Mouse (Mus musculus) Muller cell, postnatal 12 days (primary cell): ENCODE measurements around the gene Obox1.
"Not testable (repeated sequence)": the region's sequence is repeated elsewhere in the genome, so short reads cannot be mapped to it uniquely, and the experiment has no call there.

Source experiments
- DNase-seq: peaks from one replicate; pipeline ENCODE4 v3.0.0-alpha.2; 2015; ENCODE audit errors: inconsistent ontology term

Obox1 gene

DNA sequence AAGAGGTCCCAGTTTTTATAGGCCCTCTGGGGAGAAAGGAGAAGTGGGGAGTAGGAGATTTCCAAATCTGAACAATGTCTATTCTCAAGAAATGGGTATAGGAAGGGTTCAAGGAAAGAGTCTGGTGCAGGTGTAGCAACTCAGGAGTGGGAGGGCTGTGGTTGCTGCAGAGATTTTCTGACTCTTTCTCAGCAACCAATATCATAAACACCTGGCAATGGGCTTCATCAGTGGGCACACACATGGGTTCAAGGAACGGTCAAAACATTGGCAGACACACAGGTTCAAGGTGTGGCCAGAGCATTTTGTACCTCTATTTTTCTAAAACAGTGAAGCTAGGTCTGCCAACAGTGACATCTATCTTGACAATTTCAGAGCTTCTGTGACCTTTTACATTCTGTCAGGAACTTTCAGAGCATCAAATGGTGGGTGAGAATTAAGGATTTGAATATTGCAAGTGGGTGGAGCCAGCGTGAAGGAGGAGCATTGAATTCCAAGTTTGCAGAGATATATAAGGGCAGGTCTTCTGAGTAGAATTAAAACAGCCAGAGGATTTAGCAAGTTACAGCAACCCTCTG, at the start of gene Obox1, which contains the start of gene Obox2:
Gene Obox1, plus strand, starts transcription at position 528 of the 578 bp plus-strand sequence.
Gene Obox2, plus strand, starts transcription at position 301 of the 578 bp plus-strand sequence.
- not testable (repeated sequence) for DNase-seq

DNA sequence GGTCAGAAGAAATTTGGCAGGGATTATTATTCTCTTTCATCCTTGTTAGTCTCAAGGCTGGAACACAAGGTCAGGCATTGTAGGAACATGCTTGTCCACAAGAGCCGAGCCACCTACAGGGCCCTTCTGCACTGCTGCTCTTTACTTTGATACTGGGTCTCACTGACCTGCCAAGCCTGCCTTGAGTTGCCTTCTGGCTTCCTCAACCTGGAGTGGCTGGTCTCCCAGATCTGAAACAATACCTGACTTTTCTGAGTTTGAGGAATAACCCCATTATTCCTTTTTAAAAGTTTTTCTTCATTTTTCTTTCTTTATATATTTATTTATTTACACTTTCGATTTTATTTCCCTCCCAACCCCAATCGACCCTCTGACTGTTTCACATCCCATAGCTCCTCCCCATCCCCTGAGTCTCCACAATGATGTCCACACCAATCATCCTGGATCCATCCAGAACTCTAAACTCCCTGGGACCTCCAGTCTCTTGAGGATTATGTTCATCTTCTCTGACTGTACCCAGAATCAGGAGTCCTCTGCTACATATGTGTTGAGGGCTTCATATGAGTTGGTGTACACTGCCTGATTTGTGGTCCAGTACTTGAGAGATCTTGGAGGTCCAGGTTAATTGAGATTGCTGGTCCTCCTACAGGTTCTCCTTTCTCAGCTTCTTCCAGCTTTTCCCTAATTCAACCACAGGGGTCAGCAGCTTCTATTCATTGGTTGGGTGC, 10.6 kb downstream of the Obox1 start:
- not testable (repeated sequence) for DNase-seq

DNA sequence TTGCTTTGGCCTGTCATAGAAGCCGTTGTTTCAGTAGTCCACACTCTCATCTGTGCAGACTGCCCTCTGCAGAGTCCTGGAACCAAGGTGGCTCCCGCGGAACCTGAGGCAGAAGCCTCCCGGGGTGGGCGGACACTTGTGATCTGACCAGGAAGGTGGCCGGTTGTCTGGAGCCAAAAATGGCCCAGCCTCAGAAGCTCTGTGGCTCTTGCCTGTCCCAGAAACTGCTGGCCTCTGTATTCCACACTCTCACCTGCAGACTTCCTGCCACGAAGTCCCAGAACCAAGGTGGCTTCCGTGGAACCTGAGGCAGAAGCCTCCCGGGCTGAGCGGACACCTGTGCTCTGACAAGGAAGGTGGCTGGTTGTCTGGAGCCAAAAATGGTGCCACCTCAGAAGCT, 18.1 kb downstream of the Obox1 start:
- not testable (repeated sequence) for DNase-seq

DNA sequence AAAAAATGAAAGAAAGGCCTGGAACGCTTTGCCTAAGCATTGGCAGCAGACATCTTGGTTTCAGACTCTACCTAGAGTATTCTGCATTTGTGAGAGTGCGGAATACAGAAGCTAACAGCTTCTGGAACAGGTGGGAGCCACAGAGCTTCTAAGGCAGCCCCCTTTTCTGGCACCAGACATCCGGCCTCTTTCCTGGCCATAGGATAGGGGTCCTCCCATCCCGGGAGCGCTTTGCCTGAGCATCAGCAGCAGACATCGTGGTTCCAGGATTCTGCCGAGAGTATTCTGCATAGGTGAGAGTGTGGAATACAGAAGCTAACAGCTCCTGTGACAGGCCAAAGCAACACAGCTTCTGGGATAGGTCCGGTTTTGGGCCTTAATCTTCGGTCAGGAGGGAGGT, 29.3 kb downstream of the Obox1 start:
- DNase-seq = not testable (repeated sequence)

DNA sequence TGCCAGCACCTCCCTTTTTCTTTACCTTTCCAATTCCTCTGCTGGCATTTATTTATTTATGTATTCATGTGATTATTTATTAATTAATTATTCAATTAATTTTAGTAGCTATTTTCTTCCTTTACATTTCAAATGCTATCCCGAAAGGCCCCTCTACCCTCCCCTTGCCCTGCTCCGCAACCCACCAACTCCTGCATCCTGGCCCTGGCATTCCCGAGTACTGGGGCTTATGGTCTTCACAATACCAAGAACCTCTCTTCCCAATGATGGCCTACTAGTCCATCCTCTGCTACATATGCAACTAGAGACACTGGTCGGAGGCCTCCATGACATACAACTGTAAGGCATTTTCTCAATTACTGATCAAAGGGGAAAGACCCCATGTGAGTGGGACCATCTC, 36.8 kb downstream of the Obox1 start:
- DNase-seq = not testable (repeated sequence)

DNA sequence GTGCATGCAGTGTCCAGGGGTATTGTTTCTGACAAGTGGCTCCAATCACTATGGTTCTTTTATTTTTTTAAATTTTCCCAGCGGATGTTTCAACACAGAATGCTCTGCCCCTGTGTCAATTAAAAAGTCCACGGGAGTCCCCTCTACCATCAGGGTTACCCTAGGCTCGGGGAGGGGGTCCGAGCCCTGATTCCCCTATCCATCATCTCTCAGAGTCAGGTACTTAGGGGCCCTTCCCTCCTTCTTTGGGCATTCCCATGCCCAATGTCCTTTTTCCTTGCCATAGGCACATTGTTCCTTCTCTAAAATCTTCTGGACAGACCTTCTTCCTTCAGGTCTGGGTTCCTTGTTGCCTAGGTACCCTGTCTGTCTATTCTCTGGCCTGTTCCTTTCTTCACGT, 120.7 kb downstream of the Obox1 start:
- DNase-seq = not testable (repeated sequence)
